In genomic region chr11:72659918-72660317, GRCm38 (mm10) we compare ENCODE assay signal across 17 mouse cellular contexts. TPM values are rescaled to one million over a fixed set of nuclear protein-coding genes. Genes with fewer than 3 reads are reported as not detected.
DNase-seq lines count a peak whose midpoint lies in the region; ATAC-seq and TF ChIP-seq lines count a peak whose summit lies in the region.
"Had no signal": no experiment of that assay in that cellular context is flagged by ENCODE, and none has a peak within 500 bp of the region (broad histone marks: within the 10 kb centered on the region; RNA-seq: fewer than 3 reads in every experiment).

No protein-coding gene starts in this region.

- H3K27me3 ChIP-seq in stomach, postnatal 0 days (ENCODE audit: control insufficient read depth, insufficient read depth, low read length): no peaks in the 10 kb centered on the region
- H3K27me3 ChIP-seq in intestine, embryonic 15.5 days (replicated peaks): no peaks in the 10 kb centered on the region
- H3K27me3 ChIP-seq: embryonic facial prominence, embryonic 12.5 days; limb, embryonic 15.5 days; midbrain, embryonic 13.5 days had no signal

- no peaks in the 10 kb centered on the region for H3K36me3 ChIP-seq in stomach, postnatal 0 days (ENCODE audit: control insufficient read depth, insufficient read depth, low read length)
- no peaks in the 10 kb centered on the region for H3K36me3 ChIP-seq in intestine, embryonic 15.5 days
- H3K36me3 ChIP-seq: embryonic facial prominence, embryonic 12.5 days; limb, embryonic 15.5 days; midbrain, embryonic 13.5 days had no signal

- TF ChIP-seq CTCF in layer of hippocampus, adult 2 months (conservative IDR thresholded peaks at IDR 0.05): peak; percentile 73
- peak; percentile 55 for TF ChIP-seq CTCF in stomach, postnatal 0 days (IDR thresholded peaks at IDR 0.05; ENCODE audit: low read depth)

- no peaks in the 10 kb centered on the region for H3K9me3 ChIP-seq in stomach, postnatal 0 days (ENCODE audit: control insufficient read depth, low read length)
- no peaks in the 10 kb centered on the region for H3K9me3 ChIP-seq in intestine, embryonic 15.5 days
- H3K9me3 ChIP-seq: embryonic facial prominence, embryonic 12.5 days; limb, embryonic 15.5 days had no signal

- no peak for TF ChIP-seq EP300 in stomach, postnatal 0 days (optimal IDR thresholded peaks at IDR 0.05)

- ATAC-seq in CD4-positive, CD25-positive, alpha-beta regulatory T cell, adult 4 months: no peak
- no peak for ATAC-seq in stomach, postnatal 0 days (ENCODE audit: low FRiP score, low TSS enrichment)
- no peak for ATAC-seq in intestine, embryonic 15.5 days
- ATAC-seq: midbrain, embryonic 13.5 days had no signal

- H3K27ac ChIP-seq in layer of hippocampus, adult 2 months: no peak overlapping the region
- no peak overlapping the region for H3K27ac ChIP-seq in stomach, postnatal 0 days (replicated peaks)
- no peak overlapping the region for H3K27ac ChIP-seq in intestine, embryonic 15.5 days
- H3K27ac ChIP-seq: embryonic facial prominence, embryonic 12.5 days; hindbrain, embryonic 14.5 days; limb, embryonic 15.5 days; macrophage; midbrain, embryonic 13.5 days had no signal

- no peak overlapping the region for H3K4me2 ChIP-seq in stomach, postnatal 0 days (replicated peaks; ENCODE audit: low read depth)
- H3K4me2 ChIP-seq in intestine, embryonic 15.5 days (replicated peaks): no peak overlapping the region
- H3K4me2 ChIP-seq: embryonic facial prominence, embryonic 12.5 days; hindbrain, embryonic 14.5 days; limb, embryonic 15.5 days; midbrain, embryonic 13.5 days had no signal

- H3K4me1 ChIP-seq in stomach, postnatal 0 days (replicated peaks; ENCODE audit: control insufficient read depth, insufficient read depth): no peaks in the 10 kb centered on the region
- no peaks in the 10 kb centered on the region for H3K4me1 ChIP-seq in intestine, embryonic 15.5 days (replicated peaks)
- H3K4me1 ChIP-seq: embryonic facial prominence, embryonic 12.5 days; limb, embryonic 15.5 days; midbrain, embryonic 13.5 days had no signal

- no peak overlapping the region for H3K4me3 ChIP-seq in layer of hippocampus, adult 2 months
- no peak overlapping the region for H3K4me3 ChIP-seq in stomach, postnatal 0 days (ENCODE audit: low read depth, low read length)
- H3K4me3 ChIP-seq in intestine, embryonic 15.5 days (replicated peaks): no peak overlapping the region
- H3K4me3 ChIP-seq: embryonic facial prominence, embryonic 12.5 days; limb, embryonic 15.5 days; midbrain, embryonic 13.5 days had no signal

- H3K9ac ChIP-seq in stomach, postnatal 0 days (ENCODE audit: low read length): no peak overlapping the region
- H3K9ac ChIP-seq in intestine, embryonic 15.5 days: no peak overlapping the region
- H3K9ac ChIP-seq: embryonic facial prominence, embryonic 12.5 days; hindbrain, embryonic 14.5 days; limb, embryonic 15.5 days; midbrain, embryonic 13.5 days had no signal

- peak; percentile 21 for DNase-seq in CD4-positive, CD25-positive, alpha-beta regulatory T cell, adult 2 months (ENCODE audit: low read depth, low spot score)
- no peak for DNase-seq in layer of hippocampus, adult 2 months (ENCODE audit: low spot score in 2 of 2)
- DNase-seq in layer of hippocampus, adult 18-20 months (ENCODE audit: low spot score in 2 of 2): no peak
- DNase-seq in retina, postnatal 1 day: peak; percentile 5
- DNase-seq in retina, embryonic 14.5 days (ENCODE audit: low spot score): no peak
- no peak for DNase-seq in stomach, postnatal 0 days (ENCODE audit: low spot score)
- DNase-seq: cerebellum, adult 11 months; cerebellum, postnatal 36 days; heart, adult 11 months; right cerebral cortex, postnatal 25 days had no signal

RNA-seq across cellular contexts. Expression of gene Ankfy1, which starts 29.9 kb away (rescaled TPM):
- polyA plus RNA-seq in CD4-positive, CD25-positive, alpha-beta regulatory T cell, adult 4 months (2017; shearing (Covaris generic)): 10 to 100 TPM; 30.3 to 44.4 TPM
- total RNA-seq in layer of hippocampus, adult 2 months (2021): 10 to 100 TPM; 36.5 to 38.6 TPM
- 10 to 100 TPM; 33.1 to 35.0 TPM for total RNA-seq in layer of hippocampus, adult 18-20 months (2021)
- polyA plus RNA-seq in stomach, postnatal 0 days (2015; fragmentation: Nextera tagmentation; extraction: Ambion mirVana): 7.7 and 8.4 TPM in 2 replicates
- polyA plus RNA-seq in intestine, embryonic 15.5 days (2015; fragmentation: Nextera tagmentation; extraction: Ambion mirVana): 19.0 and 20.1 TPM in 2 replicates

RNA-seq across cellular contexts. Expression of gene Ube2g1, which starts 52.8 kb away (rescaled TPM):
- 10 to 100 TPM; 39.8 to 44.8 TPM for polyA plus RNA-seq in CD4-positive, CD25-positive, alpha-beta regulatory T cell, adult 4 months (2017; shearing (Covaris generic))
- 10 to 100 TPM; 44.1 to 44.7 TPM for total RNA-seq in layer of hippocampus, adult 2 months (2021)
- total RNA-seq in layer of hippocampus, adult 18-20 months (2021): 10 to 100 TPM; 40.8 to 42.9 TPM
- 43.6 and 43.7 TPM in 2 replicates for polyA plus RNA-seq in stomach, postnatal 0 days (2015; fragmentation: Nextera tagmentation; extraction: Ambion mirVana)
- 50.6 and 64.8 TPM in 2 replicates for polyA plus RNA-seq in intestine, embryonic 15.5 days (2015; fragmentation: Nextera tagmentation; extraction: Ambion mirVana)

Comparison
In these comparisons a context has a peak if more than half of its experiments do, and no peak if none do; other contexts are left out.
1. DNase-seq: peak in CD4-positive, CD25-positive, alpha-beta regulatory T cell, adult 2 months (single experiment) and retina, postnatal 1 day (single experiment); none in layer of hippocampus, adult 2 months (0 of 2), layer of hippocampus, adult 18-20 months (0 of 2), retina, embryonic 14.5 days (single experiment) and stomach, postnatal 0 days (single experiment).